In the genomic region with DNA sequence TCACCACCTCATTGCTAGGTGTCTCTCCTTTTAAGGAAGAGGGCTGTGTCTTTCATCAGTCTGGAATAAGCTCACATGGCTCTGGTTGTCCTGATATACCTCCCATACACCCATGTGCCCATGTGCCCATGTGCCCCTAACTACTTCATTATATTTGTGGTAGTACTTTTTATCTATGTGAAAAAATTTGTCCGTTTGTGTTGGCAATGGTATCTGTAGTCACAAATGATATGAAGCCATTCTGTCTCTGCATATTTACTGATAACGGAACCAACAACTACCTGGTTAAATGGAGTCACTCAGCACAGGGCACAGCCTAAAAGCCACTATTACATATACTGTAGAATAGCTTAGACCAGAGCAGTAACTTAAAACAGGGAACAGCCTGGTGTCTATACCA, we compare ENCODE assay signal across 14 mouse cellular contexts.
"Had no signal": no experiment of that assay in that cellular context is flagged by ENCODE, and none has a peak within 500 bp of the region (broad histone marks: within the 10 kb centered on the region; RNA-seq: fewer than 3 reads in every experiment).

No protein-coding gene starts in this region.

- H3K27ac ChIP-seq: limb, embryonic 15.5 days; midbrain, embryonic 12.5 days; neural tube, embryonic 13.5 days had no signal

- H3K27me3 ChIP-seq: limb, embryonic 15.5 days; megakaryocyte, embryonic 14.5 days; midbrain, embryonic 12.5 days; neural tube, embryonic 13.5 days had no signal

- H3K4me3 ChIP-seq: limb, embryonic 15.5 days; megakaryocyte, embryonic 14.5 days; midbrain, embryonic 12.5 days; neural tube, embryonic 13.5 days had no signal

- H3K36me3 ChIP-seq: limb, embryonic 15.5 days; midbrain, embryonic 12.5 days; neural tube, embryonic 13.5 days had no signal

- H3K9me3 ChIP-seq: limb, embryonic 15.5 days; midbrain, embryonic 12.5 days; neural tube, embryonic 13.5 days had no signal

- ATAC-seq: midbrain, embryonic 16.5 days had no signal

- H3K4me2 ChIP-seq: limb, embryonic 15.5 days; lung, embryonic 14.5 days; midbrain, embryonic 12.5 days; neural tube, embryonic 13.5 days had no signal

- H3K4me1 ChIP-seq: limb, embryonic 15.5 days; midbrain, embryonic 12.5 days; neural tube, embryonic 13.5 days had no signal

- DNase-seq: kidney, adult 2 months; kidney, postnatal 25 days; layer of hippocampus, adult 9-11 months; layer of hippocampus, postnatal 36 days; lung, embryonic 14.5 days; lung, postnatal 10 days; lung, postnatal 4 days; right cerebral cortex, postnatal 14 days; thymus, postnatal 36 days had no signal

- H3K9ac ChIP-seq: limb, embryonic 15.5 days; lung, embryonic 14.5 days; midbrain, embryonic 12.5 days; neural tube, embryonic 13.5 days had no signal
